Mouse (Mus musculus) liver, postnatal 0 days (tissue): Measurements from ENCODE around the gene Slc38a3.

Experiments used
- CTCF ChIP-seq: sonication (generic); IDR thresholded peaks from 2 replicates; pipeline ENCODE4 v1.5.1; 2016; ENCODE audit warnings: antibody characterized with exemption, low read depth
- EP300 ChIP-seq: IDR thresholded peaks from 2 replicates; pipeline ENCODE4 v1.6.1; 2016; ENCODE audit warnings: antibody characterized with exemption, low read depth, mild to moderate bottlenecking

DNA sequence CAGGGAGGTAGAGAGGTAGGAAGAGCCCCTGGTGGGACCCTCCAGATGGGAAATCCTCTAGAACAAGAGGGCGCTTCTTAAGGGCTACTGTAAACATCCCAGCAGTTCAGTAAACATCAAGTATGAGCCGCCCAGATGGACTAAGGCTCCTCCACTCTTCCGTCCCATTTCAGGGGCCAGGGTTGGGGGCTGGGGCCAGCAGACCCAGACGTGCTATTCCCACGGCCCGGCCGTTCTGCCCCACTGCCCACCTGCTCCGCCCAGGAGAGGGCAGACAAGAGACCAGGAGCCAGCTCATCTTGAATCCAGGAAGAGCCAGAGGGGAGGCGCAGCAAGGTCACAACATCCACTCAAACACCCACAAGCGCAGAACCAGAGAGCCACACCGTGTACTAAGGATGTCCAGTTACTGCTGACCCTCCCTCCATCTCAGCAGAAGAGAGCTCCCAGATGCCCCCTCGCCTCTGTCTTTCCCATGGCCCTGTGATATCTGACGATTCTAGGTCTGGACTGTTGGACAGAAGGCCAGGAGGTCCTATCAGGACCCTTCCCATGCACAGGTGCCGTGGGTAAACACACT lies 29.4 kb upstream of the Slc38a3 start:
- peak; percentile 14; the same call in 1 of the 2 replicates for TF ChIP-seq CTCF
- TF ChIP-seq EP300: no peak
